Mouse (Mus musculus): Measurements from ENCODE around the gene Epas1.

Gene Epas1

GRCm38 (mm10) chr17:86753130-86753821 lies at the start of gene Epas1:
Gene Epas1, plus strand, starts transcription at chr17:86753700.
- DNase-seq = peak; percentile 95

- DNase-seq = peak; percentile 18
These were observed 48.3 kb upstream of the Epas1 start for GRCm38 (mm10) chr17:86705236-86705635.

DNA sequence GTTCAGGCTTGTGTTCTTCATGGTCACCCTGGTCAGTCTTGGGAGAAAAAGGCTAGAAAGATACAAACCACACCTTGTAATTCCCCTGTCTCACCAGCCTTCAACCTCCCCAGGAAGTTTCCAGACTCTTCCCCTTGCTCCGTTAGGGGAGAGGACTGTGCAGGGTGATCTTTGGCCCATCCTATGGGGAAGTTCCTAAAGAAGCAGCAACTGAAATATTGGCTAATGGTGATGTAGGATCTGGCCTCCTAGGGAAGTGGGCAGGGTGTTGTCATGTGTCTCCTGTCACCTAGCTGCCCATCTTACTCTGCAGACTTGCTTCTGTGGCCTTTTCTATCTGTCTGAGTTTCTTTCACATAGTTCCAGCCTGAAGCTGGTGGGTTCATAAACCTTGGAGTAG lies 47.0 kb upstream of the Epas1 start:
- DNase-seq = no peak

DNA sequence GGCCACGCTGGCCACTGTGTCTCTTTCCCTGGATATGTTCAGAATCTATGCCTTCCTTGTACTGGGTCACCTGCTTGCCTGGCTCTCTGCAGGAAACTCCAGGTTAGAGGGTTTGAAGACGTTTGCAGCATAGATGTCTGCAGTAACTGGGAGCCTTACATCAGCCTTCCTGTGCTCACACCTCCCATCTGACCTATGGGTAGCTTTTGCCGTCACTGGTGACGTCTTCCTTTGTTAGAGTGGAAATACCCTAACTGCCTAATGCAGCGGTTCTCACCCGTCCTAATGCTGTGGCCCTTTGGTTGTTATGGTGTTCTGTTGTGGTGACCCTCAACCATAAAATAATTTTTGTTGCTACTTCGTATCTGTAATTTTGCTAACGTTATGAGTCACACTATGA lies 43.7 kb upstream of the Epas1 start:
- no peak for DNase-seq

- peak; percentile 11 for DNase-seq
These were observed 43.1 kb upstream of the Epas1 start for GRCm38 (mm10) chr17:86710379-86710778.

DNA sequence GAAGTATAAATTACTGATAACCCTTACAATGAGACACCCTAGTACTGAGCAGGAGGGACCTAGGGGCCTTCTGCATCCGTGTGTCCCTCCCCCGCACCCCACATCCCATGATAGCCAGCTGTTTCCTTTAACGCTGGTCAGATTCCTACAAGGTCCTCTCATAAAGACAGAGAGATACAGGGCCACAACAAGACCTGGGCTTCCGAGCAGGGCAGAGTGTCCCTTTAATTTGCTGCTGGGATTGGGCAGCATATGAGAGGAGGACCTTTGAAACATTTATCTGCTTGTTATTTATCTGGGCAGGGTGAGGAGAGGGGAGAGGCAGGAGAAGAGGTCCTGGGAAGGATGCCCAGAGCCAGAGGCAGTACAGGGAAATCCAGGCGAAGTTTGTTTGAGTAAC lies 41.6 kb upstream of the Epas1 start:
- peak; percentile 24 for DNase-seq

- no peak for DNase-seq
These were observed 40.9 kb upstream of the Epas1 start for GRCm38 (mm10) chr17:86712601-86713000.

DNA sequence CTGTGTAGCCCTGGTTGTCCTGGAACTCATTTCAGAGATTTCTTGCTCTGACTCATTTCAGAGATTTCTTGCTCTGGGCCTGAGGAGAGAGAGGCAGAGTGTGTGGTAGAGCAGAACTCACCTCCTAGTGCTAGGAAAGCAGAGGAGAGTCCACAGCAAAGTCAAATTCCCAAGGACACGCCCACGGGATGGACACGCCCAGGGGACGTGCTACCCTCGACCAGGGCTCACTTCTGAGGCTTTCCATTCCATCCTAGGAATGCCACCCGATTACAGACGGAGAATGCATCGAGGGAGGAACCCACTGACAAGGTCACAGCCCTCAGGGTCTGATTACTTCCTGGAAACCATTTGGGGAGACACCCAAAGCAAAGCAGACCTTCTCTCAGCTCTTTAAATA lies 39.9 kb upstream of the Epas1 start:
- peak; percentile 58 for DNase-seq

DNA sequence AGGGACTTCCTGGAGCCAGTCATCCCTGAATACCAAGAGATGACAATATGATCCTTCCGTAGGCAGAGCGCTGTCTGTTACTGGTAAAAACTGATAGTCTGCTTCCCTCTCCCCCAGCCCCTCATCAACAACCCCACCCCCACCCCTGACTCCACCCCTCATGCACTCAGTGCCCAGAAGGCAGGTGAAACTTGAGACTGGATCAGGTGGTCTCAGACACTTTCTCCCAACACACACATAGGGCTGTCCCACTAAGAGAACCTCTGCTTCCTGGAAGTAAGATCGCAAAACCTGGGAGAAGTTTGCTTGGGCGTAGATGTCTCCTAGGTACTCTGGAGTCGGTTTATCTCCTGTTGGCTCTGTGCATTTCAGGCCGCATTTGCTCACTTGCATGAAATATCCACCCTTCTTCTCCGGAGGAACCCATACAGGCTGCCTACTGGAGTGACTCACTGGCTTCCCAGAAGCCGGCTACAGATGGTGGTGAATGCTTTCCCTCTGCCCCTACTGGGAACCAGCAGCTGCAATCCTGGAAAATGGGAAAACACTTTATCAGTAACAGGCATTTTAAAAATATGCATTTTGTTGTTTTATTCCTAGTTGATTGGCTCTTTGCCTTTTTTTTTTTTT lies 28.6 kb upstream of the Epas1 start:
- no peak for DNase-seq

GRCm38 (mm10) chr17:86726480-86726879 lies 27.0 kb upstream of the Epas1 start:
- DNase-seq = no peak

GRCm38 (mm10) chr17:86727031-86727430 lies 26.5 kb upstream of the Epas1 start:
- no peak for DNase-seq

GRCm38 (mm10) chr17:86731273-86731672 lies 22.2 kb upstream of the Epas1 start:
- DNase-seq = no peak

- peak; percentile 86 for DNase-seq
These were observed 21.5 kb upstream of the Epas1 start for GRCm38 (mm10) chr17:86732024-86732423.

DNA sequence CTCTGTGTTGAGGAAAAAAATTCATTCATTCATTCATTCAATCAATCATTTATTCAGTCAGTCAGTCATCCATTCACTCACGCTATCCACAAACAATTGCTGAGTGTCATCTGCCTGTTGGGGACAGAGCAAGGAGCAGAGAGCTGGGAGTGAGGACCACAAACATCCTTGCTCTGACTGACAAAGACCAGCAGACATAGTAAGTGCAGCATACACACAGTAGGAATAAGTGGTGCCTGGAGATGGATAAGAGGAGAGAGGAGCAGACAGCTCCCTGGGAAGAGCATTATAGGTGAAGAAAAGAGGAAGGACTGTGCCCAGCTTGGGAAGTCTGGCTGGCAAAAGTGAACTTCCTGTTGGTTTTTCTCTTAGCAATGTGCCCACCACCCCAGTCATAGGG lies 21.0 kb upstream of the Epas1 start:
- no peak for DNase-seq

DNA sequence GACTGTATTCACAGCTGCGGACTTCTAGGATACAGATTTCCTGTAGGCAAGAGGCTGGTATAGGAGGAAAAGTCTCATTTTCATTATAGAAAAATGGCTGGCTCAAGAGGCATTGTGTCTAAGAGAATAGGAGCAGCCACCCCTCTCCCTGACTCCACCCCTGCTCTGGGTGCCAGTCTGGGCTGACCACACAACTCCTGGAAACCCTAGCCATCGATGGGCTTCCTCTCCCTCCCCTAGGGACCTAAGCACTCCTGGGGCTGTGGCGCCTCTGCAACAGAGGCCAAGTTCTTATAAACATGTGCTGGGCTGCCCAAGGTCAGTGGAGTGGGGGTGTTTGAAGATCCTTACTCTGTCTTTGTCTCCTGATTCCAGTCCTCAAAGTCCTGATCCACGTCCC lies 19.9 kb upstream of the Epas1 start:
- DNase-seq = no peak

DNA sequence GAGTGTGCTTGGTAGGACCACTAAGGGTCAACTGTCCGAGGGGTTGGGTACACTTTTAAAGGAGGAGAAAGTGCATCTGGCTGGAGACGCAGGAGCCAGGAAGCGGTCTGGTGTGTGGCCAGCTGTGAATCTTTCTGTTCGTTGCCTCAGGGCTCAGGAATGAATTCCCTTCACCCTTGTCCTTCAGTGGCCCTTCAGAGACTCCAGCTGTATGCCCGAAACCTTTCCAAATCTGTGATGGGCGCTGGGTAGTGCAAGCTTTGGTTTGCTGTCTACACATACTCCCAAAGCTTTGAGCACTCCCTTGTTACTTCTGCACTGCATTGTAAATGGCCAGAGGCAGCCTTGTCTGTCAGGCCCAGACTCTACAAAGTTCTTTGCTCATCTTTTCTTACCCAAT lies 15.0 kb upstream of the Epas1 start:
- DNase-seq = peak; percentile 21

- no peak for DNase-seq
These were observed 10.1 kb upstream of the Epas1 start for GRCm38 (mm10) chr17:86743351-86743941.

GRCm38 (mm10) chr17:86744943-86745342 lies 8.6 kb upstream of the Epas1 start:
- DNase-seq = peak; percentile 17

DNA sequence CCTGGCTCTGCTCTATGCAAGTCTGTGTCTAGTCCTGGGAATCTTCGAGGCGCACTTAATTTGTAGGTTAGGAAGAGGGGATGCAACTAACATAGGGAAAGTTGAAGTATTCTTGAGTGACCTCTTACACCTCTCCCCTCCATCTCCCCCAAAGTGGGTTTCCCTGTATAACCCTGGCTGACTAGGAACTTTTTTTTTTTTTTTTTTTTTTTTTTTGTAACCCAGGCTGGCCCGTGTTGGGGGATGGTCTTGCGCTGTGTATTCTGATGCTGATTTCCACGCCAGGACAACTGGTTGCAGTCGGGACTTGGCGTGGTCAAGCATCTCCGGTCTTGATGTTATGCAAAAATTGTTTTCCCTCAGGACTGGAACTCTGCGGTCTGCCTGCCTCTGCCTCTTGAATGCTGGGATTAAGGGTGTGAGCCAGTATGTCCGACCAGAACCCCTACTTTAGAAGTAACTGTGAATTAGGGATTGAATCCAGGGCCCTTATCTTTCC lies 2.1 kb upstream of the Epas1 start:
- no peak for DNase-seq

DNA sequence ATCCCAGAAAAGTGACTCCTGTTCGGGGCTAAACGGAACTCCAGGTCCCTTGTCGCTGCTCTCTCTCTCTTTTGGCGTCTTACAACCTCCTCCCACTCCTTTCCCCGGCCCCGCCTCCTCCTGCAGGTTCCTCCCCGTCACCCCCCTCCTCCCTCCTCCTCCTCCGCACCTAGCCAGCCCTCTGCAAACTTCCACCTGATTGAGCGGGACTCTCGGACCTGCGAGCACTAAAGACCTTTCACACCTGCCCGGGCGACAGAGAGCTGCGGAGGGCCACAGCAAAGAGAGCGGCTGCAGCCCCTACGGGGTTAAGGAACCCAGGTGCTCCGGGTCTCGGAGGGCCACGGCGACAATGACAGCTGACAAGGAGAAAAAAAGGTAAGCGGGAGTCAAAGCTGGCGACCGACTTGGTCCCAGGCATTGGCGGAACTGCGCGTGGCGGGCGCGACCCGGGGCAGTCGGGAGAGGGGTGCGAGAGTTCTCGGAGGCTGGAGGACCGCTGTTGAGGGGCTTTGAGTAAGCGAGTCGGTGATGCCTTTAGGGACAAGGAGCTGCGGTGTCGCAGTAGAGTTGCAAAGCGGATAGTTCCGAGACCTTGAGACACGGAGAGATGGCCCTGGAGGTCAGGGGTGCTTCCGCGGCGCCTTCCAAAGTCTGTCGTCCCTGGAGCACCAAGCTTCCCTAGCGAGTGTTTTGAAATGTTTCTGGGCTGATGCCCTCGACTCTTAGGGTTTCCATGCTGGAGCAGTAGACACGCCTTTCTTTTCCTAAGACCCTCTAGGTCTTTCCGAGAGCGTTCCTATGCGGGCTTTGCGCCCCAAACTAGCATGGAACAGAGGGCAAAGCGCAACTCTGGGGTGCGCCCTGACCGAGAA lies 668 bp downstream of the Epas1 start:
- peak; percentile 86 for DNase-seq

- no peak for DNase-seq
These were observed 1.5 kb downstream of the Epas1 start for GRCm38 (mm10) chr17:86754806-86755571.

GRCm38 (mm10) chr17:86755581-86756195 lies 2.2 kb downstream of the Epas1 start:
- DNase-seq = no peak
